Mouse (Mus musculus): Measurements from ENCODE around the gene Lsm7. TPM values are rescaled to one million over a fixed set of nuclear protein-coding genes. Genes with fewer than 3 reads are reported as not detected.

The Lsm7 gene
- polyA plus RNA-seq, 1 experiment from 2014 or later, result 290 TPM

DNA sequence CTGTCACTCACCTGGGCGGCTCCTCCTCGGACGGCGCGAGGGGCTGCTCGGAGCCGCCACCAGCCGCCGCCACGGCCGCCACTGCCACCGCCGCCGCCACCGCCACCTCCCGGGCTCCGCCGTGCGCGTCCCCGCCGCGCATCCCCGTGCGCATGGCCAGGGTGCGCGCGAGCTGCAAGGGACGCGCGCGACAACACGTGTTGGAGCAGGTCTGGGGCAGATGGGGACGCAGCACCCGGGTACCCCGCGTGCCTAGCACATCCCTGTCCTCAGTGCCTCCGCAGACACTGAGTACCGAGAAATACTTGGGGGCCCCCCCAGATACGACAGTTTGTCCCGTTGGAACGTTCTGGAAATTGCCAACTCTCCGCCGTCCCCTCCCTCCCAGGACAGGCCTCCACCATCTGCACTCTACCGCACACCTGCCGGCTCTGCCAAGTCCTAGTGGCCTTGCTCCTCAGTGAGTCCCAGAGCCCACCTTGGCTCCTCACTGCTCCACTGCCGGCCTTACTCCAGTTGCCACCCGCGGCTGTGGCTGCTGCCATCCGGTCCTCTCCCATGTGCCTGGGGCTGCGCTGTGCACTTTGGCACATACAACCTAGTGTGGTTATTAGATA is 11.0 kb downstream of the Lsm7 start, which contains the start of gene Lingo3:
TSS of gene Lingo3 (minus strand) at position 109 of the 617 bp plus-strand sequence.
- ATAC-seq (ENCODE audit: low FRiP score), result peak; percentile 39; the same call in 1 of the 2 replicates
- no peak within 1 kb of the TSS for H3K27ac ChIP-seq (ENCODE audit: low read depth, low read length)
- peaks cover 33% of the 10 kb centered on the region for H3K27me3 ChIP-seq (ENCODE audit: control insufficient read depth, insufficient read depth, low read length)
- peak within 1 kb of the TSS; percentile 54 for H3K9ac ChIP-seq (ENCODE audit: low read length)
- no peaks in the 10 kb centered on the region for H3K36me3 ChIP-seq (ENCODE audit: control insufficient read depth, insufficient read depth, low read length)
- WGBS, result 4% methylated on average over 51 of the region's 51 CpGs
- DNase-seq (ENCODE audit: low spot score, missing footprints), result peak; percentile 91
- H3K9me3 ChIP-seq (ENCODE audit: control insufficient read depth, low read length), result no peaks in the 10 kb centered on the region
- H3K4me1 ChIP-seq (ENCODE audit: control insufficient read depth, insufficient read depth, low read length), result peaks cover 8% of the 10 kb centered on the region
- peak within 1 kb of the TSS; percentile 35 for H3K4me3 ChIP-seq (ENCODE audit: low read depth, low read length)
- H3K4me2 ChIP-seq, result peak within 1 kb of the TSS; percentile 62

DNA sequence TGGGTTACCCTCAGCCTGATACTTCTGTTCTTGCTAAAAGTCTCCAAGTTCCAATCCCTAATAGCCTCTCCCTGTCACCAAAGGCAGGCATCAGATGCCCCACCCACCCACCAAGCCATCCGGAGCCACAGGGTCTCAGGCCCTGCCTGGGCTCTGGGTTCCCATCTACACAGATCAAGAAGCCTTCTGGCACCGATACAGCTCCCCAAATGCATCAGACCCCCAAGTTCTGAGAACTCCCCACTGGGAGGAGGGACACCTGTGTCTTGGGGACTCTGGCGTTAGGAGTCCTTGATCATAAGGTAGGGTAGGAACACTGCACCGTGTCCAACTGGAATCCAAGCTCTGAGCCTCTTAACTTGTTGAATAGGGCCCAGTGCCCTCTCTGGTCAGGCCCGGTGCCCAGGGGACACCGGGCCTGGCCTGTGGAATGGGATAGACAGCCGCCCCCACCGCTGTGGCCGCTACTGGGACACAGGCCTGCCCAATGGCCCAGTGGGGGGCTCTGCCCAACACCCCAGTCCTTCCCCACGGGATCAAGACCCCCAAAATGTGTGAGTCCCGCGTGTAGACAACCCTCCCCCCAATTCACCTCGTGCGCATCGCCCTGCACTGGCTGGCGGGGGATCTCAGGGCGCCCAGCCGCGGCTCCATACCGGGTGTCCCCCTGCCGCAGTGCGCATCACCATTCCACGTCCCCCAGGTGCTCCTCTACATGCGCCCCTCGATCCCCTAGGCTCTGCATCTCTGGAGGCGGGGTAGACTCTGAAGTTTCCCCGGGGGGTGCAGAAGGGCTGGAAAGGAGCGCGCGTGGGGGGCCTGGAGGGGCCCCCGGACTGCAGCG is 11.7 kb downstream of the Lsm7 start:
- H3K4me1 ChIP-seq (ENCODE audit: control insufficient read depth, insufficient read depth, low read length), result peaks cover 8% of the 10 kb centered on the region
- H3K27ac ChIP-seq (ENCODE audit: low read depth, low read length), result no peak overlapping the region
- DNase-seq (ENCODE audit: low spot score, missing footprints) (peak; percentile 80), ATAC-seq (ENCODE audit: low FRiP score) (no peak; the same call in 1 of the 2 replicates)
- peak overlapping the region; percentile 62 for H3K4me2 ChIP-seq
- H3K9me3 ChIP-seq (ENCODE audit: control insufficient read depth, low read length), result no peaks in the 10 kb centered on the region
- no peaks in the 10 kb centered on the region for H3K36me3 ChIP-seq (ENCODE audit: control insufficient read depth, insufficient read depth, low read length)
- peak overlapping the region; percentile 35 for H3K4me3 ChIP-seq (ENCODE audit: low read depth, low read length)
- peak overlapping the region; percentile 54 for H3K9ac ChIP-seq (ENCODE audit: low read length)
- WGBS, result 7% methylated on average over 32 of the region's 32 CpGs
- H3K27me3 ChIP-seq (ENCODE audit: control insufficient read depth, insufficient read depth, low read length), result peaks cover 33% of the 10 kb centered on the region

DNA sequence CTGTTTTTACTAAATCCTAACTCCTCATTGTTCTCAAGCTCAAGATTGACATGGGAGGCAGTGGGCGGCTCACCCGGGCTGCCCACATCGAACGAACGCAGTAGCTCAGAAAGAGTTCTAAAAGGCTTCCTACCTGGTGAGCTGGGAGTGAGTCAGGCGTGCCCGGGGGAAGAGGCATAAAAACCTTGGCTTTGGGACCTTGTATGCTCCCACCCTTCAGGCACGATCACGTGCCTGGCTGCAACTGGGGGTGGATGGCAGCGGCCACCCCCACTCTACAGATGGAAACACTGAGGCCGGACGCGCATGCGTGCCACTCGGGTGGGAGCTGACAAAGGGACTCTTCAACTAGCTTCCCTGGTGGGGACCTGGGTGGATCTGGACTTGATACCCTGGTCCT is 12.7 kb downstream of the Lsm7 start:
- ATAC-seq (ENCODE audit: low FRiP score) (no peak), DNase-seq (ENCODE audit: low spot score, missing footprints) (peak; percentile 77)
- Histone ChIP-seq H3K9ac (ENCODE audit: low read length) (no peak overlapping the region), H3K4me2 (no peak overlapping the region), H3K27ac (ENCODE audit: low read depth, low read length) (no peak overlapping the region), H3K4me3 (ENCODE audit: low read depth, low read length) (no peak overlapping the region), H3K4me1 (ENCODE audit: control insufficient read depth, insufficient read depth, low read length) (peaks cover 8% of the 10 kb centered on the region), H3K27me3 (ENCODE audit: control insufficient read depth, insufficient read depth, low read length) (peaks cover 33% of the 10 kb centered on the region), H3K9me3 (ENCODE audit: control insufficient read depth, low read length) (no peaks in the 10 kb centered on the region), H3K36me3 (ENCODE audit: control insufficient read depth, insufficient read depth, low read length) (no peaks in the 10 kb centered on the region)
- 81% methylated on average over 15 of the region's 15 CpGs for WGBS

DNA sequence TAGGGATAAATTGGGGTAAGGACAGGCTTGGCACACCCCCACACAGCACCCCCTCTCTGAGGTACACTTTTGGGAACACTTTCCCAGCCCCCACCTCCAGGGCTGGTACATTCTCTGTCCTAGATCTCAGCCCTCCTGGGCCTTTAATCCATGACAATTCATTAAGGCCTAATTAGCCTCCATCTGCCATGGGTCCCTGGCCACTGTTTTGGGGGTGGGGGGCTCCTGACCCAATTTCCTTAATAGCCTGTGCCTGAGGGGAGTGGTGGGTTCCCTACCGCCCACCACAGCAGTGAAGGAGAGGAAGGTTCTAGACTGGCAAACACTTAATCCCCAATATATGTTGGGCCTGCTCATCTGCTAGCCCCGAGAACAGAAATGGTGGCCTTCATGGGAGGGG is 13.3 kb downstream of the Lsm7 start:
- Histone ChIP-seq H3K27me3 (ENCODE audit: control insufficient read depth, insufficient read depth, low read length) (peaks cover 33% of the 10 kb centered on the region), H3K27ac (ENCODE audit: low read depth, low read length) (no peak overlapping the region), H3K4me3 (ENCODE audit: low read depth, low read length) (no peak overlapping the region), H3K4me2 (no peak overlapping the region), H3K36me3 (ENCODE audit: control insufficient read depth, insufficient read depth, low read length) (no peaks in the 10 kb centered on the region), H3K9ac (ENCODE audit: low read length) (no peak overlapping the region), H3K9me3 (ENCODE audit: control insufficient read depth, low read length) (no peaks in the 10 kb centered on the region), H3K4me1 (ENCODE audit: control insufficient read depth, insufficient read depth, low read length) (peaks cover 8% of the 10 kb centered on the region)
- DNase-seq (ENCODE audit: low spot score, missing footprints) (no peak), ATAC-seq (ENCODE audit: low FRiP score) (no peak)
- WGBS, result 78% methylated on average over 2 of the region's 2 CpGs

DNA sequence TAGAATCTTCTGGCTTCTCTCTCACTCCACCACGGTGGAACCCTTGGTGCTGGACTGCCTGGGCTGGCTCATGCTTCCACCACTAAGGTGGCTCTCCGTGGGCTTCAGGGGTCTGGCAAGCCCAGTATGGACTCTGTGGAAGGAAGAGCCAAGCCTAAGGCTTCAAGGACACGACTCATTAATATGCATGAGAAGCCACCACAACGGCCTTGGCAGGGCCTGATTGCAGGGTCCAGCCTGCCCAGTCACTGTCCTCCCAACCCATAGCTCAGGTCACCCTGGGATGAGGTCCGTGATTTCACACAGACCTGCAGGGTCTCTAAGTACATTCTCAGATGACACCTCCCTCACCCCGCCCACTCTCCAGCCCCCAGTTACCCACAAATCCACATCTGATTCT is 15.2 kb downstream of the Lsm7 start:
- no peak overlapping the region for H3K27ac ChIP-seq (ENCODE audit: low read depth, low read length)
- ATAC-seq (ENCODE audit: low FRiP score), result no peak
- no peaks in the 10 kb centered on the region for H3K9me3 ChIP-seq (ENCODE audit: control insufficient read depth, low read length)
- H3K4me3 ChIP-seq (ENCODE audit: low read depth, low read length), result no peak overlapping the region
- H3K4me1 ChIP-seq (ENCODE audit: control insufficient read depth, insufficient read depth, low read length), result peaks cover 8% of the 10 kb centered on the region
- no peak overlapping the region for H3K4me2 ChIP-seq
- no peaks in the 10 kb centered on the region for H3K36me3 ChIP-seq (ENCODE audit: control insufficient read depth, insufficient read depth, low read length)
- peak; percentile 64 for DNase-seq (ENCODE audit: low spot score, missing footprints)
- no peak overlapping the region for H3K9ac ChIP-seq (ENCODE audit: low read length)
- peaks cover 41% of the 10 kb centered on the region for H3K27me3 ChIP-seq (ENCODE audit: control insufficient read depth, insufficient read depth, low read length)
- WGBS, result 61% methylated on average over 6 of the region's 6 CpGs

DNA sequence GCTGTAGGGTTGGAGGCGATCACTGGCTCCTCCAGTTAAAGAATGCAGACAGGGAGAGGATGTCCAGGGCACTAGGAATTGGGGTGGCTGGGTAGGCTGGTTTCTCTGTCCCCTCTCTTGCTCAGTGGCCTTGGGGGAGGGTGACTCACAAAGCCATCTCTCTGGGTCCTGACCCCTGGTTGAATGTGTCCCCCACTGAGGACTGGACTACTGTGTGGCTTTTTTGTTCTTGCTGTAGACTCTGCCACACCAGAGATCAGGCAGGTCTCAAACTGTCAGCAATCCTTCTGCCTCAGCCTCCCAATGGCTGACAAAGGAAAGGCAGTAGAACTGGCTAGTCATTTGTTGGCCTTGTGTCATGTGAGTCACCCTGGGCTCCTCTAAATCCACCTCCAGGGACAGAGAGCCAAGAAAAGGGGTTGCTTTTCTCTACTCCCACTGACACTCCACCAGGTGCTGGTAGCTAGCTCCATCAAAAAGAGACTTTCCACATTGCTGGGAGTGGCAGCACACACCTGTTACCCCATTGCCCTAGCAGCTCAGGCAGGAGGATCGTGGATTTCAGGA is 16.6 kb downstream of the Lsm7 start:
- H3K4me1 ChIP-seq (ENCODE audit: control insufficient read depth, insufficient read depth, low read length), result peaks cover 3% of the 10 kb centered on the region; the same call in 1 of the 2 replicates
- 55% methylated on average over 2 of the region's 2 CpGs for WGBS
- H3K4me2 ChIP-seq, result no peak overlapping the region
- peaks cover 33% of the 10 kb centered on the region for H3K27me3 ChIP-seq (ENCODE audit: control insufficient read depth, insufficient read depth, low read length)
- no peak for ATAC-seq (ENCODE audit: low FRiP score)
- peak; percentile 79 for DNase-seq (ENCODE audit: low spot score, missing footprints)
- H3K9ac ChIP-seq (ENCODE audit: low read length), result no peak overlapping the region
- H3K27ac ChIP-seq (ENCODE audit: low read depth, low read length), result no peak overlapping the region
- no peak overlapping the region for H3K4me3 ChIP-seq (ENCODE audit: low read depth, low read length)
- H3K36me3 ChIP-seq (ENCODE audit: control insufficient read depth, insufficient read depth, low read length), result no peaks in the 10 kb centered on the region
- H3K9me3 ChIP-seq (ENCODE audit: control insufficient read depth, low read length), result no peaks in the 10 kb centered on the region

DNA sequence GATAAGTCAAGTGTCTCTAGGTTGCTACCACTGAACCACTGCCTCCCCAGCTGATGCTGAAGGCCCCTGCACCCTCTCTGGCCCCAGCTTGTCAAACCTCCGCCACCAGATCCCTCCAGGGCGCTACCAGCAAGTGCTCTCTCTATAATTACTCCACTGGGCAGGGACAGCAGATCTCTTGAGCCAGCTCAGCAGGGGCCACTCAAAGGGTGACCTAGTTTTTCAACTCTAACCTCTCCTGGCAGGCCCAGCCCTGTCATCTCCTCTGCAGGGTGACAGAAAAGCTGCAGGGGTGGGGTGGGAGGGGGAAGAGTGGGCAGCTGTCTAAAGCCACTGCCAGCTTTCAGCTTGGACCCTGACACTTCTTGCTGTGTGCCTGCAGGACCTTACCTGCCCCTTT is 17.2 kb downstream of the Lsm7 start:
- Histone ChIP-seq H3K4me3 (ENCODE audit: low read depth, low read length) (no peak overlapping the region), H3K36me3 (ENCODE audit: control insufficient read depth, insufficient read depth, low read length) (no peaks in the 10 kb centered on the region), H3K27me3 (ENCODE audit: control insufficient read depth, insufficient read depth, low read length) (peaks cover 27% of the 10 kb centered on the region), H3K9ac (ENCODE audit: low read length) (no peak overlapping the region), H3K4me1 (ENCODE audit: control insufficient read depth, insufficient read depth, low read length) (peaks cover 4% of the 10 kb centered on the region), H3K4me2 (no peak overlapping the region), H3K9me3 (ENCODE audit: control insufficient read depth, low read length) (no peaks in the 10 kb centered on the region), H3K27ac (ENCODE audit: low read depth, low read length) (no peak overlapping the region)
- 21% methylated on average over 2 of the region's 2 CpGs for WGBS
- ATAC-seq (ENCODE audit: low FRiP score) (no peak), DNase-seq (ENCODE audit: low spot score, missing footprints) (peak; percentile 54)

DNA sequence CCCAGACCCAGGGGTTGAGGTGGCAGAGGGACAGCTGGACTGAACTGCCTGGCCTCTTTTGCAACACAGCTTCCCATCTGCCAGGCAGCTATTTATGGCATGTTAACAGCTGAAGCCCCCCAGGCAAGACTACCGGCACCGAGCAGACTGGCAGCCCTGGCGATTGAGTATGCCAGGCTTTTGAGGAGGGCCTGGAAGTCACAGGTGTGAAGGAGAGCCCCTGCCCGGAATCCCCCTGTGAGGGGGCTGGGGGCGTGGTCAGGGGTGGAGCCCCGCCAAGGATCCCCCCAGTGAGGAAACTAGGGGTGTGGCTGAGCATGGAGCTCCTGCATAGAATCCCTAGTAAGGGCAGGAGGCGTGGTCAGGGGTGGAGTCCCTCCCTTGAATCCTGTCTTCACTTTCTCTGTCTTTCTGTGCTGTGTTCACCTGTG is 18.0 kb downstream of the Lsm7 start:
- no peak overlapping the region for H3K27ac ChIP-seq (ENCODE audit: low read depth, low read length)
- H3K27me3 ChIP-seq (ENCODE audit: control insufficient read depth, insufficient read depth, low read length), result peaks cover 21% of the 10 kb centered on the region
- H3K4me3 ChIP-seq (ENCODE audit: low read depth, low read length), result no peak overlapping the region
- no peaks in the 10 kb centered on the region for H3K36me3 ChIP-seq (ENCODE audit: control insufficient read depth, insufficient read depth, low read length)
- H3K9ac ChIP-seq (ENCODE audit: low read length), result no peak overlapping the region
- H3K4me2 ChIP-seq, result no peak overlapping the region
- ATAC-seq (ENCODE audit: low FRiP score) (no peak), DNase-seq (ENCODE audit: low spot score, missing footprints) (peak; percentile 72)
- H3K4me1 ChIP-seq (ENCODE audit: control insufficient read depth, insufficient read depth, low read length), result peaks cover 6% of the 10 kb centered on the region
- no peaks in the 10 kb centered on the region for H3K9me3 ChIP-seq (ENCODE audit: control insufficient read depth, low read length)
- 62% methylated on average over 7 of the region's 7 CpGs for WGBS

DNA sequence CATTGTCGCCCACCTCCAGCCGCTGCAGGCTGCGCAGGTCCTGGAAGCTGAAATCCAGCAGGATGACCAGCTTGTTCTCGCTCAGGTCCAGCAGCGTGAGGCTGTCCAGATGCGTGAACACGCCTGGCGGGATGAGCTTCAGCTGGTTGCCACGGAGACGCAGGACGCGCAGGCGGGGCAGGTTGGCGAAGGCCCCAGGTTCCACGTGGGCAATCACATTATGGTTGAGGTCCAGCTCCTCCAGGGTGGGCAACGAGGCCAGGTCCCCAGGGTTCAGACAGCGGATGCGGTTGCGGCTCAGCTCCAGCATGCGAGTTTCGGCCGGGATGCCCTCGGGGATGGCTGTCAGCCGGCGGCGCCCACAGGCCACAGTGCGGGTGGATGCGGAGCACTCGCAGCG is 19.4 kb downstream of the Lsm7 start:
- Histone ChIP-seq H3K27me3 (ENCODE audit: control insufficient read depth, insufficient read depth, low read length) (peaks cover 21% of the 10 kb centered on the region), H3K4me3 (ENCODE audit: low read depth, low read length) (no peak overlapping the region), H3K36me3 (ENCODE audit: control insufficient read depth, insufficient read depth, low read length) (no peaks in the 10 kb centered on the region), H3K4me2 (no peak overlapping the region), H3K27ac (ENCODE audit: low read depth, low read length) (no peak overlapping the region), H3K4me1 (ENCODE audit: control insufficient read depth, insufficient read depth, low read length) (peaks cover 16% of the 10 kb centered on the region), H3K9ac (ENCODE audit: low read length) (no peak overlapping the region), H3K9me3 (ENCODE audit: control insufficient read depth, low read length) (no peaks in the 10 kb centered on the region)
- WGBS, result 51% methylated on average over 30 of the region's 30 CpGs
- DNase-seq (ENCODE audit: low spot score, missing footprints) (no peak), ATAC-seq (ENCODE audit: low FRiP score) (no peak)
